Comparison of ENCODE assay signal across 8 mouse cellular contexts in genomic region chr1:88258881-88259642, GRCm38 (mm10). TPM values are rescaled to one million over a fixed set of nuclear protein-coding genes. Genes with fewer than 3 reads are reported as not detected.
DNase-seq lines count a peak whose midpoint lies in the region.

No protein-coding gene starts in this region.

- DNase-seq in cerebellum, adult 9-11 months = peak; percentile 64
- DNase-seq in cerebellum, adult 8-10 months = no peak
- DNase-seq in lung, postnatal 10 days = peak; percentile 25
- DNase-seq in lung, postnatal 36 days = no peak
- DNase-seq in heart, postnatal 10 days = peak; percentile 59 to 70
- peak; percentile 44 for DNase-seq in mesoderm, embryonic 11.5 days (ENCODE audit: low read depth, low spot score)
- DNase-seq in left cerebral cortex, adult 8-10 months (ENCODE audit: low spot score in 2 of 2) = no peak
- DNase-seq in gastrocnemius, postnatal 4 days (ENCODE audit: low spot score in 2 of 2) = no peak

- intact Hi-C loops in heart, postnatal 10 days (cut with DNase I) = no loop called here

RNA-seq across cellular contexts. Expression of gene Hjurp, which starts 18.4 kb away (rescaled TPM):
- 10 to 100 TPM; 43.5 to 44.5 TPM for total RNA-seq in heart, postnatal 10 days (2021)
- 10 to 100 TPM; 43.2 to 45.6 (median 45.5) TPM for total RNA-seq in left cerebral cortex, adult 8-10 months (2022)
- total RNA-seq in gastrocnemius, postnatal 4 days (2021) = 10 to 100 TPM; 80.5 to 88.1 TPM

RNA-seq across cellular contexts. Expression of gene Trpm8, which starts 18.4 kb away (rescaled TPM):
- total RNA-seq in heart, postnatal 10 days (2021) = not detected
- under 1 TPM; 0.08 to 0.28 (median 0.16) TPM for total RNA-seq in left cerebral cortex, adult 8-10 months (2022)
- total RNA-seq in gastrocnemius, postnatal 4 days (2021) = not detected

RNA-seq across cellular contexts. Expression of gene Mroh2a, which starts 32.3 kb away (rescaled TPM):
- total RNA-seq in heart, postnatal 10 days (2021) = under 1 TPM in 1 of 2 experiments, not detected in 1; 0.10 TPM
- total RNA-seq in left cerebral cortex, adult 8-10 months (2022) = under 1 TPM in 3 of 4 experiments, not detected in 1; 0.07 to 0.40 (median 0.18) TPM
- under 1 TPM in 1 of 2 experiments, not detected in 1; 0.13 TPM for total RNA-seq in gastrocnemius, postnatal 4 days (2021)

RNA-seq across cellular contexts. Expression of gene Ugt1a1, which starts 47.3 kb away (rescaled TPM):
- total RNA-seq in heart, postnatal 10 days (2021) = not detected
- under 1 TPM in 1 of 4 experiments, not detected in 3; 0.26 TPM for total RNA-seq in left cerebral cortex, adult 8-10 months (2022)
- 1 to 10 TPM in 1 of 2 experiments, under 1 TPM in 1; 0.12 to 1.3 TPM for total RNA-seq in gastrocnemius, postnatal 4 days (2021)

RNA-seq across cellular contexts. Expression of gene Dnajb3, which starts 53.5 kb away (rescaled TPM):
- 1 to 10 TPM in 1 of 2 experiments, under 1 TPM in 1; 0.84 to 1.1 TPM for total RNA-seq in heart, postnatal 10 days (2021)
- total RNA-seq in left cerebral cortex, adult 8-10 months (2022) = 1 to 10 TPM; 1.2 to 3.1 (median 2.2) TPM
- total RNA-seq in gastrocnemius, postnatal 4 days (2021) = 1 to 10 TPM; 3.8 to 4.9 TPM

Comparison
In these comparisons a context has a peak if more than half of its experiments do, and no peak if none do; other contexts are left out.
1. DNase-seq: peak in cerebellum, adult 9-11 months (single experiment), lung, postnatal 10 days (single experiment), heart, postnatal 10 days (2 of 2) and mesoderm, embryonic 11.5 days (single experiment); none in cerebellum, adult 8-10 months (single experiment), lung, postnatal 36 days (single experiment), left cerebral cortex, adult 8-10 months (0 of 2) and gastrocnemius, postnatal 4 days (0 of 2).